Mouse (Mus musculus): Measurements from ENCODE around the gene Hes6. TPM values are rescaled to one million over a fixed set of nuclear protein-coding genes. Genes with fewer than 3 reads are reported as not detected.

The Hes6 gene
- 69.0 and 72.2 TPM in 2 replicates for polyA plus RNA-seq (2015; fragmentation: Nextera tagmentation; extraction: Ambion mirVana)

GRCm38 (mm10) chr1:91413898-91414594 lies at the start of gene Hes6:
Gene Hes6 (minus strand): TSS chr1:91414038.
- Histone ChIP-seq H3K36me3 (ENCODE audit: insufficient read depth, low read length) (no peaks in the 10 kb centered on the region), H3K4me1 (ENCODE audit: insufficient read depth, low read length) (peaks cover 33% of the 10 kb centered on the region), H3K9ac (replicated peaks; ENCODE audit: low read length) (peak within 1 kb of the TSS; percentile 88), H3K4me2 (replicated peaks; ENCODE audit: low read depth, low read length) (peak within 1 kb of the TSS; percentile 99), H3K27ac (ENCODE audit: low read length) (peak within 1 kb of the TSS; percentile 93), H3K27me3 (ENCODE audit: insufficient read depth, low read length) (no peaks in the 10 kb centered on the region), H3K9me3 (ENCODE audit: low read length) (no peaks in the 10 kb centered on the region), H3K4me3 (ENCODE audit: low read length) (peak within 1 kb of the TSS; percentile 78)
- under 1% methylated on average over 39 of the region's 39 CpGs for WGBS
- ATAC-seq (ENCODE audit: low FRiP score, low TSS enrichment) = peak; percentile 49

- H3K27me3 ChIP-seq (ENCODE audit: insufficient read depth, low read length) = no peaks in the 10 kb centered on the region
- H3K36me3 ChIP-seq (ENCODE audit: insufficient read depth, low read length) = no peaks in the 10 kb centered on the region
- H3K9ac ChIP-seq (replicated peaks; ENCODE audit: low read length) = no peak overlapping the region
- H3K4me2 ChIP-seq (replicated peaks; ENCODE audit: low read depth, low read length) = no peak overlapping the region
- peaks cover 15% of the 10 kb centered on the region for H3K4me1 ChIP-seq (ENCODE audit: insufficient read depth, low read length)
- no peaks in the 10 kb centered on the region for H3K9me3 ChIP-seq (ENCODE audit: low read length)
- ATAC-seq (ENCODE audit: low FRiP score, low TSS enrichment) = no peak
- 86% methylated on average over 13 of the region's 13 CpGs for WGBS
- no peak overlapping the region for H3K4me3 ChIP-seq (ENCODE audit: low read length)
- no peak overlapping the region for H3K27ac ChIP-seq (ENCODE audit: low read length)
Observed at GRCm38 (mm10) chr1:91463336-91463995, 49.6 kb upstream of the Hes6 start.

- H3K9me3 ChIP-seq (ENCODE audit: low read length) = no peaks in the 10 kb centered on the region
- H3K4me1 ChIP-seq (ENCODE audit: insufficient read depth, low read length) = peaks cover 39% of the 10 kb centered on the region
- ATAC-seq (ENCODE audit: low FRiP score, low TSS enrichment) = no peak
- no peaks in the 10 kb centered on the region for H3K27me3 ChIP-seq (ENCODE audit: insufficient read depth, low read length)
- no peaks in the 10 kb centered on the region for H3K36me3 ChIP-seq (ENCODE audit: insufficient read depth, low read length)
- H3K9ac ChIP-seq (replicated peaks; ENCODE audit: low read length) = no peak overlapping the region
- whole genome bisulfite sequencing = 57% methylated on average over 4 of the region's 4 CpGs
- H3K4me3 ChIP-seq (ENCODE audit: low read length) = no peak overlapping the region
- H3K4me2 ChIP-seq (replicated peaks; ENCODE audit: low read depth, low read length) = no peak overlapping the region
- H3K27ac ChIP-seq (ENCODE audit: low read length) = no peak overlapping the region
Observed at GRCm38 (mm10) chr1:91460564-91460963, 46.7 kb upstream of the Hes6 start.

GRCm38 (mm10) chr1:91460069-91460468 lies 46.2 kb upstream of the Hes6 start:
- H3K4me3 ChIP-seq (ENCODE audit: low read length) = peak overlapping the region; percentile 82
- no peaks in the 10 kb centered on the region for H3K36me3 ChIP-seq (ENCODE audit: insufficient read depth, low read length)
- H3K9ac ChIP-seq (replicated peaks; ENCODE audit: low read length) = peak overlapping the region; percentile 66; the same call in 1 of the 2 replicates
- peak overlapping the region; percentile 85 for H3K4me2 ChIP-seq (replicated peaks; ENCODE audit: low read depth, low read length)
- ATAC-seq (ENCODE audit: low FRiP score, low TSS enrichment) = no peak
- 32% methylated on average over 7 of the region's 7 CpGs for WGBS
- H3K27ac ChIP-seq (ENCODE audit: low read length) = peak overlapping the region; percentile 36; the same call in 1 of the 2 replicates
- no peaks in the 10 kb centered on the region for H3K9me3 ChIP-seq (ENCODE audit: low read length)
- H3K4me1 ChIP-seq (ENCODE audit: insufficient read depth, low read length) = peaks cover 43% of the 10 kb centered on the region
- no peaks in the 10 kb centered on the region for H3K27me3 ChIP-seq (ENCODE audit: insufficient read depth, low read length)

GRCm38 (mm10) chr1:91459059-91459809 lies 45.4 kb upstream of the Hes6 start, which contains the start of gene Per2:
Gene Per2 (minus strand): TSS chr1:91459324.
- WGBS = under 1% methylated on average over 88 of the region's 91 CpGs
- Histone ChIP-seq H3K9ac (replicated peaks; ENCODE audit: low read length) (peak within 1 kb of the TSS; percentile 77), H3K4me3 (ENCODE audit: low read length) (peak within 1 kb of the TSS; percentile 82), H3K4me2 (replicated peaks; ENCODE audit: low read depth, low read length) (peak within 1 kb of the TSS; percentile 85), H3K9me3 (ENCODE audit: low read length) (no peaks in the 10 kb centered on the region), H3K36me3 (ENCODE audit: insufficient read depth, low read length) (no peaks in the 10 kb centered on the region), H3K4me1 (ENCODE audit: insufficient read depth, low read length) (peaks cover 50% of the 10 kb centered on the region), H3K27me3 (ENCODE audit: insufficient read depth, low read length) (no peaks in the 10 kb centered on the region), H3K27ac (ENCODE audit: low read length) (peak within 1 kb of the TSS; percentile 36; the same call in 1 of the 2 replicates)
- peak; percentile 94 for ATAC-seq (ENCODE audit: low FRiP score, low TSS enrichment)

GRCm38 (mm10) chr1:91458223-91458861 lies 44.5 kb upstream of the Hes6 start:
- peak; percentile 4; the same call in 1 of the 2 replicates for ATAC-seq (ENCODE audit: low FRiP score, low TSS enrichment)
- Histone ChIP-seq H3K27me3 (ENCODE audit: insufficient read depth, low read length) (no peaks in the 10 kb centered on the region), H3K36me3 (ENCODE audit: insufficient read depth, low read length) (no peaks in the 10 kb centered on the region), H3K9me3 (ENCODE audit: low read length) (no peaks in the 10 kb centered on the region), H3K4me1 (ENCODE audit: insufficient read depth, low read length) (peaks cover 55% of the 10 kb centered on the region), H3K27ac (ENCODE audit: low read length) (peak overlapping the region; percentile 7; the same call in 1 of the 2 replicates), H3K4me2 (replicated peaks; ENCODE audit: low read depth, low read length) (peak overlapping the region; percentile 85), H3K4me3 (ENCODE audit: low read length) (peak overlapping the region; percentile 82), H3K9ac (replicated peaks; ENCODE audit: low read length) (peak overlapping the region; percentile 77)
- WGBS = 11% methylated on average over 8 of the region's 8 CpGs

- Histone ChIP-seq H3K4me3 (ENCODE audit: low read length) (0 out of 2 replicates have a peak overlapping the region, but pooled peaks have one; percentile 82), H3K9ac (replicated peaks; ENCODE audit: low read length) (peak overlapping the region; percentile 77), H3K4me1 (ENCODE audit: insufficient read depth, low read length) (peaks cover 55% of the 10 kb centered on the region), H3K27me3 (ENCODE audit: insufficient read depth, low read length) (no peaks in the 10 kb centered on the region), H3K36me3 (ENCODE audit: insufficient read depth, low read length) (no peaks in the 10 kb centered on the region), H3K27ac (ENCODE audit: low read length) (peak overlapping the region; percentile 7; the same call in 1 of the 2 replicates), H3K4me2 (replicated peaks; ENCODE audit: low read depth, low read length) (peak overlapping the region; percentile 85; the same call in 1 of the 2 replicates), H3K9me3 (ENCODE audit: low read length) (no peaks in the 10 kb centered on the region)
- WGBS = 53% methylated on average over 5 of the region's 5 CpGs
- no peak for ATAC-seq (ENCODE audit: low FRiP score, low TSS enrichment)
Observed at GRCm38 (mm10) chr1:91457698-91458097, 43.9 kb upstream of the Hes6 start.

- no peak for ATAC-seq (ENCODE audit: low FRiP score, low TSS enrichment)
- Histone ChIP-seq H3K4me1 (ENCODE audit: insufficient read depth, low read length) (peaks cover 60% of the 10 kb centered on the region), H3K9ac (replicated peaks; ENCODE audit: low read length) (no peak overlapping the region; the same call in none of the 2 replicates), H3K9me3 (ENCODE audit: low read length) (no peaks in the 10 kb centered on the region), H3K36me3 (ENCODE audit: insufficient read depth, low read length) (no peaks in the 10 kb centered on the region), H3K4me2 (replicated peaks; ENCODE audit: low read depth, low read length) (no peak overlapping the region), H3K27me3 (ENCODE audit: insufficient read depth, low read length) (no peaks in the 10 kb centered on the region), H3K27ac (ENCODE audit: low read length) (peak overlapping the region; percentile 75), H3K4me3 (ENCODE audit: low read length) (no peak overlapping the region)
- 92% methylated on average over 4 of the region's 4 CpGs for WGBS
Observed at GRCm38 (mm10) chr1:91457116-91457515, 43.3 kb upstream of the Hes6 start.

- Histone ChIP-seq H3K27me3 (ENCODE audit: insufficient read depth, low read length) (no peaks in the 10 kb centered on the region), H3K4me3 (ENCODE audit: low read length) (0 out of 2 replicates have a peak overlapping the region, but pooled peaks have one; percentile 2), H3K4me1 (ENCODE audit: insufficient read depth, low read length) (peaks cover 67% of the 10 kb centered on the region), H3K4me2 (replicated peaks; ENCODE audit: low read depth, low read length) (peak overlapping the region; percentile 28), H3K27ac (ENCODE audit: low read length) (peak overlapping the region; percentile 75), H3K9me3 (ENCODE audit: low read length) (no peaks in the 10 kb centered on the region), H3K9ac (replicated peaks; ENCODE audit: low read length) (peak overlapping the region; percentile 27; the same call in 1 of the 2 replicates), H3K36me3 (ENCODE audit: insufficient read depth, low read length) (no peaks in the 10 kb centered on the region)
- 19% methylated on average over 11 of the region's 11 CpGs for WGBS
- no peak for ATAC-seq (ENCODE audit: low FRiP score, low TSS enrichment)
Observed at GRCm38 (mm10) chr1:91456301-91456801, 42.5 kb upstream of the Hes6 start.
